Mouse (Mus musculus) CD4-positive, CD25-positive, alpha-beta regulatory T cell, adult 2 months (primary cell): ENCODE measurements around the gene Glra2.
"Not testable (repeated sequence)": the region's sequence is repeated elsewhere in the genome, so short reads cannot be mapped to it uniquely, and the experiment has no call there.

ENCODE experiments used
- DNase-seq: peaks from one replicate; pipeline ENCODE4 v3.0.0-alpha.2; 2012; ENCODE audit warnings: low read depth, low spot score

The Glra2 gene

DNA sequence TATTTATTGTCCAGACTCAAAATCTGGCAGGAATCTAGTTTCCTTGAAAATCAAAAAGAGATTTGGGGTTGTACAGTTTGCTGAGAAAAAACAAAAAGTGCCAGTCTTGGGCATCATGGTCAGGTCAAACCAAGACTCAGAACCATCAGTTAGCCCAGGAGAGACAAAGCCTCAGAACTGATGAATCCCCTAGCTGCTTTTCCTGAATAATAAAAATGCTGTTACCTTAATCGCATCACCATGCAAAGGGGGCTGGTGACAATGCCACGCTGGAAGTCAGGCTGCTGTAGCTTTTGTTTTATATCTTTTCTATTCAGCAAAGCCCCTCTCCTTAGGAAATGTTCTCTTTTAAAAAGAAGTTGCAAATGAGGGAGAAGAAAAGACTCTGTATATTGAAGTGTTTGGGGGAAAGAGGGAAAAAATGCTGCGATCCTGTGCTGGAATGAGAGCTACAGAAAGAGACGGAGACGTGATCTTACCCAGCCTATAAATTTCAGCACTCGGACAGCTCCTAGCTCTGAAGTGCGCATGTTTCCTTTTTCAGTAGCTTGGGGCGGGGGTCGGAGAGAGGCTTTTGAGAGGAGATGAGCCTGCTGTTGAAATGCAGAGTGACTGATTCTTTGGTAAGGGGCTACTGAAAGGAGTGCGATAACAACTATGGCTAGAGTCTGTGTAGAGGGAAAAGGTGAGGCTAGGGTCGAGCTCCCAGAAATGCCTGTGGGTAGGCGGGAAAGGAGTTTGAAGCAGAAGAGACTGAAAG, at the start of gene Glra2:
Gene Glra2, minus strand, starts transcription at position 455 of the 760 bp plus-strand sequence.
- DNase-seq, result no peak

DNA sequence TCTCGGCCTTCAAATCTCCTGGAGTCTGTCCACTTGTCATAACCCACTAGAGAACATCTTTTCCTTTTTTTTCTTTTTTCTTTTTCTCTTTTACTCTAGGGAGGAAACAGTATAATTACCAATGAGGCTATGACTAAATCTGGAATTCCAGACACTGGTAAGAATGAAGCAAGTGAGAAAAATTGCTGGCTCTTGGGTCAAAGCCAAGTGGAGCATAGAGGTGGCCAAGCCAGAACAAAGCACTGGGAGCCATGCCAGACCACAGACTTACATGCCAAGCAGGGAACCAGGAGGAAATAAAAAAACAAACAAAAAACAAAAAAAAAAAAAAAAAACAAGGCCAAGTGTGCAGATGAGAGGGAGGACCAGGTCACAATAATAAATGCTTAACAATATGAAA, 35.6 kb upstream of the Glra2 start:
- DNase-seq, result no peak

DNA sequence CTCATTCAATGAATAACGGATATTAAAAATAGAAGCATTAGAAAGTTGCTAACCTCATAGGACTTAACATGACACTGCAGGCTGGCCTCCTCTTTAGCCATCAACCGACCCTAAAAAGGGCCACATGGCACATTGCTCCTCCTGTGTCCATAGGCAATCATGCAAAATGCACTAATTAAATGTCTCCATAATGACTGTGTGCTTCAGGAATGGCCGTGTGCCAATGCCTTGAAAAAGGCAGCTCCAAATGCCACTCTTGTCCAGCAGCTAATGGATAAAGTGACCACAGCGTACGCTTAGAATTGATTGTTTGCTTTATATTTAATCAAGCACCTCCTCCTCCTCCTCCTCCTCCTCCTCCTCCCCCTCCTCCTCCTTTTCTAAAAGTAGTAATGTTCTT, 17.4 kb upstream of the Glra2 start:
- no peak for DNase-seq

DNA sequence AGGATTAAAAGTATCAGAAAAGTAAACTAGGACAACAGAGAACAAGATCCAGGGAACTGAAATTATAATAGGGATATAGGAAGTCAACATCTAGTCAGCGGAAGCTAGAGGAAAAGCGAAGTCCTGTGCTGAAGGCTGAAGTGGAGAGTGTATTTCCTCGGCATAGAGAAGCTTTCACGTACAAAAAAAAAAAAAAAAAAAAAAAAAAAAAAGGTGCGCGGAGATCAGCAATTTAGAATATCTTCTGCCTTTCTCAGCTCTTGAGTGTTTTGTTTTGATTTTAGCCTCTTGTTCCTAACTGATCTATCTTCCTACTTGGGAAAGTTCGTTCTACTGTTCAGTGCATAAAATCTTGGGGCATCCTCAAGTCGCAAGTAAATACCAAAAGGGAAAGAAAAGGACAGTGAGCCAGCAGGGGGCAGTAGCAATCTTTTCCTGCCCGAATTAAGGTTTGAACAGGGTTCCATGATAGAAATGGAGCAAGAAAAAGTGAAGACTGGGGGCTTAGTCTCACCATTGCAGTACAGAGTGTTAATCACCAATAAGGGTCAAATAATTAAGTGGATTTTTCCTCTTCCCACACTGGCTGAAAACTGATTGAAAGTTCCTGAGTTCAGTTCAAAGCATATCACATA, 623 bp upstream of the Glra2 start:
- DNase-seq, result no peak

DNA sequence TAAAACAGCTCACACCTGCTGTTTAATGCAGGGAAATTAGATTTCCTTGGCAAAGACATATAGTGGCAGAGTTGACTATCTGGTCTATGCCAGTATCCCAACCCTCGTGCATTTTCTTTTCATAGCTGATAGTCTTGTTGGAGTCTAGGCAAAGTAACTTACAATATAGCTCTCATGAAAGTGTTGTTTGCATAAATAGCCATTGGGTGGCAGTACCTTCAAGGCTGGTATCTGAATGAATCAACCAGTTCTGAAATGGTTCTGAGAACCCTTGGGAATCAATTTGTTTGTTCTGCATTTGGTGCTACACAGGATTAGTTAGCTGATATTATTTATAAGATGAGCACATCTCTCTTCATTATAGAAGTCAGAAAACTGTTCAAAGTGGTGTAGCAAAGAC, 133.6 kb downstream of the Glra2 start:
- no peak for DNase-seq

DNA sequence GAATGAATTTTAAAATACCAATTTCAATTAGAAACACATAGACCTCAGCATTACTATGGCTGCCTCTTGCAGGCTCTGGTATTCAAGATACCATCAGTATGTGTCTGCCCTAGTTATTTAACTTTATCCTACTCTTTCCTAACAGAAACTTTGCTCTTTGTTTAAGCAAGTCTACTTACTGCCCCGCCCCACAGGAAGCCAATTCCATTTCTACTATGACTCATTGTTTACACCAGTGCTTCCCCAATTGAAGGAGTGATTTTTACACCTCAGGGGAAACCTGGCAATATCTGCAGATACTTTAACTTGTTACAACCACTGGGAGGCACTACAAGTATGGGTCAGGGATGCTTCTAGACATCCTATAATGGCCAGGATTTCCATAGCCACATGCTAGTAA, 136.0 kb downstream of the Glra2 start:
- DNase-seq, result no peak

DNA sequence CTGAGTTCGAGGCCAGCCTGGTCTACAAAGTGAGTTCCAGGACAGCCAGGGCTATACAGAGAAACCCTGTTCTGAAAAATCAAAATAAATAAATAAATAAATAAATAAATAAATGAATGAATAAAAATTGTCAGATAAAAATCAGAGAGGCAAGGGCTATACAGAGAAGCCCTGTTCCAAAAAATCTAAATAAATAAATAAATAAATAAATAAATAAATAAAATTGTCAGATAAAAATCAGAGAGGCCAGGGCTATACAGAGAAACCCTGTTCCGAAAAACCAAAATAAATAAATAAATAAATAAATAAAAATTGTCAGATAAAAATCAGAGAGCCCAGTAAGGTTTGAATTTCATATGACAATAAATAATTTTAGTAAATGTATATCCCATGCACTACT, 144.2 kb downstream of the Glra2 start:
- not testable (repeated sequence) for DNase-seq

DNA sequence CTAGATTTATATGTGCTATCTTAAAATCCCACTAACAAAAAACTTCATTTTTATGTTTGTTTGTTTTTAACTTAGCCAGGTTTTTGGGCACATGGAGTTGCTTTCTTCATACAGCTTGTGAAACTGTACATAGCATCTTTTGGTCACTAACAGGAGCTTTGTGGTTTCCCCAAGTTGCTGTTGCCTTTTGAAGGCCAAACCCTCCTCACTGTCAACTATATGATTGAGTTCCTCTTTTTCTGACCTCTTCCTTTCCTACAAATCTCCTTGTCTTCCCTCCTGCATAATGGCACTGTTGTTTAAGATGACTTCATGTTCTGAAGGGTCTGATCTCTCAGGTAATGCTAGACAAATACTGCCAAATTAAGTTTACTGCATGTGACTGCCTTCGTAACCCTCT, 170.6 kb downstream of the Glra2 start:
- DNase-seq, result no peak

DNA sequence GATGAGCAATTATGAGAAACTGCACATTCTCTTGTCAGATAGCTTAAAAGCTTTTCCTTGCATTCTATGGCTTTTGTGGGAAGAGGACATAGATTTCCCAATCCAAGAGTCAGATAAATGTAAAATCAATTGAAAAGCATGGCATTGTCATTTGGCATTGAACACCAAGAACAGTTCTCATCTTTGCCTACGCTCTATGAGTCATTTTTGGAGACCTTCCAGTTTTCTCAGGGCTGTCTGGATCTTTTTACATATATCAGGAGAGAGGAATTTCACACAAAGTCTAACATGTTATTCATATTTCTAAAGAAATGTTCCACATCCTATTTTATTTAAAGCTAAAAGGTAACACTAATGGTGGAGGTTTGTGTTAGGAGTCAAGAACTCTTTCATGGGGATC, 223.0 kb downstream of the Glra2 start:
- DNase-seq, result no peak
